Mouse (Mus musculus): ENCODE measurements around the gene Slc16a14.

DNA sequence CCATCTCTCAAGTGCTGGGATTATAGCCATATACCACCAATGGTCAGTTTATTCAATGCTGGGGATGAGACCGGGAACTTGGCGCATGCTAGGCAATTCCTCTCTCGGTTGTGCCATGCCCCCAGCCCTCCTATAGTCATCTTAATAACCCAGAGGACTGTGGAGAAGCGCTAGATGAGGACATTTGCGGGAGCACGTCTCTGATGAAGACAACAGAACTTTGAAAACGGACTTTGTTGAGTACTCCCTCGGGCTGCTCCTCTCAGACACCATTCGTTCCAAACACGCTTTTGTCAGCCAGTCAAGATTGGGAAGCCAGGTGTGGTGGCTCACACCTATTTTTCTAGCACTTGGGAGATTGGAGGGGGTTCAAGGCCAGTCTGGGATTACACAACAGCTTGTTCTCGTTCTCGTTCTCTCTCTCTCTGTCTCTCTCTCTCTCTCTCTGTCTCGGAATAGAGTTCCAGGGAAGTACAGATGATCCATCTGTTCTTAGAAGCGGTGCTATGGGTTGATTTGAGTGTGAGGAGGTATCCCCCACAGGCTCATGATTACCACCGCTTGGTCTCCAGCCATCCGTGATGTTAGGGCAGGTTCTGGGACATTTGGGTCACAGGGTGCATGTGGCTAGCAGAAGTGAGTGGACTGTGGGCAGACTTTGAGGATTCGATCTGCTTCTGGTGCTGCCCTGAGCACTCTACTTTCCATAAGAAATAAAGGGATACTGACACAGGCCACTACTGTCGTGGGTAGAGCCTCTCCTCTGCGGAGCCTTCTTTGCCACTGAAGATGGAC lies 2.0 kb upstream of the Slc16a14 start:
- no peak for TF ChIP-seq CTCF (IDR thresholded peaks at IDR 0.05; ENCODE audit: extremely low read depth, insufficient read depth, low read length)
- no peak for TF ChIP-seq POLR2A (IDR thresholded peaks at IDR 0.05; ENCODE audit: extremely low read depth, insufficient read depth, low read length)

Measured in cortical plate, adult 2 months (tissue).